Mouse (Mus musculus) embryonic facial prominence, embryonic 11.5 days (tissue): ENCODE results near the gene Rpl24. TPM values are rescaled to one million over a fixed set of nuclear protein-coding genes. Genes with fewer than 3 reads are reported as not detected.
"Not testable (repeated sequence)": the region's sequence is repeated elsewhere in the genome, so short reads cannot be mapped to it uniquely, and the experiment has no call there.

ENCODE experiments used
- ATAC-seq: fragments of 200-750 bp; cut with Nextera tagmentation; replicated peaks from 2 replicates; pipeline ENCODE4 v1.8.0; 2017; ENCODE audit warnings: low read depth; ENCODE audit not compliant: insufficient number of reproducible peaks, low FRiP score, low TSS enrichment
- DNase-seq: peaks from one replicate; pipeline ENCODE4 v3.0.0-alpha.2; 2015; ENCODE audit warnings: low spot score
- H3K27ac ChIP-seq: fragments of 300-500 bp; sonication (generic); replicated peaks from 2 replicates; pipeline ENCODE4 v1.5.1; 2014; ENCODE audit warnings: mild to moderate bottlenecking, low read depth, low read length, control low read depth
- H3K27me3 ChIP-seq: fragments of 300-500 bp; sonication (generic); 2 replicates; pipeline ENCODE4 v1.6.1; 2014; ENCODE audit warnings: mild to moderate bottlenecking, low read length, moderate library complexity, mixed read lengths; ENCODE audit not compliant: control insufficient read depth, insufficient read depth
- H3K36me3 ChIP-seq: fragments of 300-500 bp; sonication (generic); replicated peaks from 2 replicates; pipeline ENCODE4 v1.6.1; 2014; ENCODE audit warnings: low read depth, mild to moderate bottlenecking, low read length, moderate library complexity, mixed read lengths; ENCODE audit not compliant: control insufficient read depth, insufficient read depth
- H3K4me1 ChIP-seq: fragments of 300-500 bp; sonication (generic); 2 replicates; pipeline ENCODE4 v1.6.1; 2014; ENCODE audit warnings: low read length, mixed read lengths; ENCODE audit not compliant: control insufficient read depth, insufficient read depth
- H3K4me2 ChIP-seq: fragments of 300-500 bp; sonication (generic); 2 replicates; pipeline ENCODE4 v1.6.1; 2014; ENCODE audit warnings: low read depth, mild to moderate bottlenecking, control low read depth, low read length, moderate library complexity
- H3K4me3 ChIP-seq: fragments of 300-500 bp; sonication (generic); 2 replicates; pipeline ENCODE4 v1.5.1; 2014; ENCODE audit warnings: low read depth, low read length, control low read depth
- H3K9ac ChIP-seq: fragments of 300-500 bp; sonication (generic); replicated peaks from 2 replicates; pipeline ENCODE4 v1.6.1; 2014; ENCODE audit warnings: mild to moderate bottlenecking, control low read depth, low read length
- H3K9me3 ChIP-seq: fragments of 300-500 bp; sonication (generic); replicated peaks from 2 replicates; pipeline ENCODE4 v1.6.1; 2016; ENCODE audit warnings: mild to moderate bottlenecking, low read length, inconsistent platforms, mixed read lengths; ENCODE audit not compliant: control insufficient read depth
- WGBS: fragments of 180-500 bp; shearing (Covaris S2); extraction: QIAGEN DNeasy Blood & Tissue Kit; methylation state at CpG from one replicate; pipeline ENCODE4 v1.1.7; 2014; 5-methylcytosine and 5-hydroxymethylcytosine counted together
- polyA plus RNA-seq: library from polyadenylated mRNA; unstranded; fragments of >200 nt; fragmentation: Nextera tagmentation; extraction: Ambion mirVana; gene quantifications from 2 replicates; pipeline ENCODE4 v1.2.1, GENCODE M21; 2014

Rpl24 gene
- polyA plus RNA-seq, 1 experiment from 2014 or later, result 899 TPM

DNA sequence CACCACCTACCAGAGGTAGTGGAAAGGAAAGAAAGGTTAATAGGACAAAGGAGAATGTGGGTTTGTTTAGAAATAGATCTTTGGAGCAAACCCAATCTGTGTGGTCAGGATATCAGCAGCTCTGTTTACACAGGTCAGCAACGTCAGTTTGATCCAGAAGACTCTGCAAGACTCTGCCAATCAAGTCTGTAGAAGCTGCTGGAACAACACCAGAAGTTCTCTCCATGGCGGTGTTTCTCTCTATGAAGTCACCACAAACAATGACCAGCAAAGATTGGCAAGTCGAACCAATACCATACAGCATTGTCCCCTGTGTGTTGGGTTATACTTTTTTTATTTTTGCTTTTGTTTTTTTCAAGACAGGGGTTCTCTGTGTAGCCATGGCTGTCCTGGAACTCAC lies 18.8 kb upstream of the Rpl24 start:
- no peaks in the 10 kb centered on the region for H3K27me3 ChIP-seq
- ATAC-seq (no peak), DNase-seq (no peak)
- H3K4me1 ChIP-seq, result no peaks in the 10 kb centered on the region
- H3K9ac ChIP-seq, result no peak overlapping the region
- 81% methylated on average over 3 of the region's 3 CpGs for WGBS
- no peak overlapping the region for H3K27ac ChIP-seq
- H3K4me2 ChIP-seq, result no peak overlapping the region
- H3K9me3 ChIP-seq, result no peaks in the 10 kb centered on the region
- H3K36me3 ChIP-seq, result no peaks in the 10 kb centered on the region
- H3K4me3 ChIP-seq, result no peak overlapping the region

DNA sequence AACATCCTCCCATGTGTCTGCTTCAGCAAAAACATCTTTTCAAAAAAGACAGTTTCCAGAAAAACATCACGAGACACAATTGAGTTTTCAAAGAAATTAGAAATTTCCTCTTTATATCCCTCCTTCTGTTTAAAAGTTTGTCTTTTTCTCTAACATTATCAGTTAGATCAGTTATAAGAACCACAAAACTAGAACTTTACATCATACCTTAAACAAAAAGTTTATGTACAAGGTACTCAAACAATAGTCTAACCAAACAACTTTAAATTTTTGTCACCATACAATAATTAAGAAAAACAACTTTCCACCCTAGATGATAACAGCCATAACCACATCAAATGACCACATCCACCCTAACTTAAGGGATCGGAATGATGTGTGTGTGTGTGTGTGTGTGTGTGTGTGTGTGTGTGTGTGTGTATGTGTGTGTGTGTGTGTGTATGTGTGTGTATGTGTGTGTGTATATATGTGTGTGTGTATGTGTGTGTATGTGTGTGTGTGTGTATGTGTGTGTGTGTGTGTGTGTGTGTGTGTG lies 18.1 kb upstream of the Rpl24 start:
- WGBS, result 87% methylated on average over 2 of the region's 2 CpGs
- not testable (repeated sequence) for H3K27ac ChIP-seq, DNase-seq, H3K4me3 ChIP-seq, H3K27me3 ChIP-seq, H3K4me2 ChIP-seq, H3K9me3 ChIP-seq, ATAC-seq, H3K4me1 ChIP-seq, H3K9ac ChIP-seq, H3K36me3 ChIP-seq

DNA sequence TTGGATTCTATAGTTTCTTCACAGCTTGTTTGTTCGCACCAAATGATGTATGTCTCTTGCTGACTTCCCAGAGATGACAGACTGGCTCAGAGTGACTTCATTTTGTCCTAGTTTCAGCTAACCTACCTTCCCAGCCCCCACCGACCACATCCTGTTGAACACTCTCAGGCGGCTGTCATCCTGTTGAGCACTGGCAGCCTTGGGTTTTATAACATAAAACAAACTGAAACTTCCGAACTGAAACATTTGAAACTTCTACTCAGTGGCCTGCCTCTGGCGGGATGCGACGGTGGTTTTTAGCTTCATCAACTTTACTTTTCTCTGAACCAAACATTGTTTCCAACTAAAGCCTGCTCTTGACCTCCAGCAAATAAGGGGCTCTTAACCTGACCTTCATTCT lies 17.1 kb upstream of the Rpl24 start:
- Histone ChIP-seq H3K4me3 (no peak overlapping the region), H3K27me3 (no peaks in the 10 kb centered on the region), H3K36me3 (no peaks in the 10 kb centered on the region), H3K9ac (no peak overlapping the region), H3K9me3 (no peaks in the 10 kb centered on the region), H3K27ac (no peak overlapping the region), H3K4me1 (no peaks in the 10 kb centered on the region), H3K4me2 (no peak overlapping the region)
- ATAC-seq, result no peak
- 68% methylated on average over 7 of the region's 7 CpGs for WGBS
- no peak for DNase-seq

DNA sequence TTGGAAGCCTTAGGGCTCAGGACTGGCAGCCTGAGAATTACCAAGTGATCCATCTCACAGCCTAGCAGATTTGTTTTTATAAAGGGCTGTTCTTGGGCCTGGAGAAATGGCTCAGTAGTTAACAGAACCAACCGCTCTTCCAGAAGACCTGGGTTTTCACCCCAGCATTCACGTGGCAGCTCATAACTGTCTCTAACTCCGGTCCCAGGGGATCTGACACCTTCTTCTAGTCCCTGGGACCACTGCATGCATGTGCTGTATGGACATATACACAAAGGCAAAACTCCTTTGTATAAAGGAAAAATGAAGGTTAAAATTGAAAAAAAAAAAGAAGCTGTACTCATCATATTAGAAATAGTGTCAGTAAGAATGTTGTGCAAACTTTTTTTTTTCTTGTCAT lies 15.6 kb upstream of the Rpl24 start:
- Histone ChIP-seq H3K36me3 (no peaks in the 10 kb centered on the region), H3K4me1 (no peaks in the 10 kb centered on the region), H3K4me3 (no peak overlapping the region), H3K4me2 (no peak overlapping the region), H3K9ac (no peak overlapping the region), H3K9me3 (no peaks in the 10 kb centered on the region), H3K27me3 (no peaks in the 10 kb centered on the region), H3K27ac (no peak overlapping the region)
- ATAC-seq (no peak), DNase-seq (no peak)
- WGBS, result 71% methylated on average over 3 of the region's 3 CpGs

DNA sequence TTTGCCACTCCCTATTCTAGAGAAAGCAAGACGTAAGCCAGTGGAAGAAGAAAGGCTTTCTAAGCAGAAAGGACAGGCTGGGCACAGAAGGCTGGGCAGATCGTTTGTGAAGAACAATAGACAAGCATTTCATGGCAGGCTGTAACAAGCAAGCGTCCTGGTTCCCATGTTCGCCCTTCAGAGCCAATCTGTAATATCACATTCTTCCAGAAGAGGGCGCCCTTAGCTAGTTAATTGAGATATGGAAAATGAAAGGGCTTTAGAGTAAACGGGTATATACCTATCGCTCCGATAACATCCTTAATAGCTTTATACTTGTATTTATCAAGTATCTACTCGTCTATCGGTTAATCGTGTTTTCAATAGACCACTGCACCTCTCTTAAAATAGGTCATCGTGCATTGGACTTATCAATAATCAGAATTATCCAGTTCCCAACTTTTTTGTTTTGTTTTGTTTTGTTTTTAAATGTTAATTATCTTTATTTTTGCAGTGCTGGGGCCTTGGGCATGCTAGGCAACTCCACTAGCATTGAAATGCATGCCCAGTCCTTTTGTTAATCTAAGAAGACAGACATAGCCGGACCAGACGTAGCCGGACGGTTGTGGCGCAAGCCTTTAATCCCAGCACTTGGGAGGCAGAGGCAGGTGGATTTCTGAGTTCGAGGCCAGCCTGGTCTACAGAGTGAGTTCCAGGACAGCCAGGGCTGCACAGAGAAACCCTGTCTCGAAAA lies 15.0 kb upstream of the Rpl24 start:
- Histone ChIP-seq H3K36me3 (no peaks in the 10 kb centered on the region), H3K27me3 (no peaks in the 10 kb centered on the region), H3K4me2 (no peak overlapping the region), H3K4me1 (no peaks in the 10 kb centered on the region), H3K9me3 (no peaks in the 10 kb centered on the region), H3K9ac (no peak overlapping the region), H3K27ac (no peak overlapping the region), H3K4me3 (no peak overlapping the region)
- DNase-seq (peak; percentile 88), ATAC-seq (peak; percentile 48; the same call in 1 of the 2 replicates)
- 45% methylated on average over 19 of the region's 19 CpGs for WGBS

DNA sequence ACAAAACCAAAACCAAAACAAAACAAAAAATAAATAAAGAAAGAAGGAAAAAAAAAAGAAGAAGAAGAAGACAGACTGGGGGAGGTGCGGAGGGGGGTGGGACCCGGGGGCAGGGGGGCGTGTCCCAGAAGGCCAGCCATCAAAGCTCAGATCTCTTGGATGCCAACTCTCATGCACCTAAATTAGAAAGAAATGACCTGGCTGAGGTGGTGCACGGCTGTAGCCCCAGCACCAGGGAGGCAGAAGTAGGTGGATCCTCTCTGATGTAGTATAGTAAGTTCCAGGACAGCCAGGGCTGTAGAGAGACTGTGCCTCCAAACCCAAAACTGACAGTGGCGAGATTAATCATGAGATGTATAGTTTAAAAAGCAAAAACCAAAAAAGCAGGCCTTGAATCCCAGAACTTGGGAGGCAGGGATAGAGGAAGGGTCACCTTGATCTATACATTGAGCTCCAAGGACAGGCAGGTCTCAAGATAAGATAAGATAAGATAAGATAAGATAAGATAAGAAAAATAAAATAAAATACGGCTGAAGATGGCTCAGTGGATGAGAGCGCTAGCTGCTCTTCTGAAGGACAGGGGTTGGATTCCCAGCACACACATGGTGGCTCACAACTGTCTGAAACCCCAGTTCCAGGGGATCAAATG lies 14.3 kb upstream of the Rpl24 start:
- Histone ChIP-seq H3K4me3 (no peak overlapping the region), H3K9me3 (no peaks in the 10 kb centered on the region), H3K27ac (no peak overlapping the region), H3K4me2 (no peak overlapping the region), H3K36me3 (no peaks in the 10 kb centered on the region), H3K4me1 (no peaks in the 10 kb centered on the region), H3K27me3 (no peaks in the 10 kb centered on the region), H3K9ac (no peak overlapping the region)
- 72% methylated on average over 7 of the region's 7 CpGs for WGBS
- no peak for DNase-seq
- no peak for ATAC-seq

GRCm38 (mm10) chr16:55952771-55953170 lies 13.3 kb upstream of the Rpl24 start:
- Histone ChIP-seq H3K27ac (no peak overlapping the region), H3K9ac (no peak overlapping the region), H3K27me3 (no peaks in the 10 kb centered on the region), H3K4me3 (no peak overlapping the region), H3K4me1 (no peaks in the 10 kb centered on the region), H3K4me2 (no peak overlapping the region), H3K9me3 (no peaks in the 10 kb centered on the region), H3K36me3 (no peaks in the 10 kb centered on the region)
- DNase-seq (no peak), ATAC-seq (no peak)

- not testable (repeated sequence) for H3K9me3 ChIP-seq, H3K4me3 ChIP-seq, H3K27me3 ChIP-seq, ATAC-seq, H3K4me1 ChIP-seq, H3K9ac ChIP-seq, H3K4me2 ChIP-seq, DNase-seq, H3K27ac ChIP-seq, H3K36me3 ChIP-seq
- 95% methylated on average over 9 of the region's 9 CpGs for WGBS
These were observed 11.9 kb upstream of the Rpl24 start for GRCm38 (mm10) chr16:55954196-55954595.
